Mouse (Mus musculus): ENCODE results near the gene Ubtd2. TPM values are rescaled to one million over a fixed set of nuclear protein-coding genes. Genes with fewer than 3 reads are reported as not detected.

Ubtd2 gene
- polyA plus RNA-seq, 1 experiment: 0.16 TPM

- Histone ChIP-seq H3K27me3 (ENCODE audit: control insufficient read depth) (no peaks in the 10 kb centered on the region), H3K4me1 (ENCODE audit: control insufficient read depth) (peaks cover 5% of the 10 kb centered on the region), H3K4me3 (replicated peaks) (no peak overlapping the region), H3K36me3 (ENCODE audit: control insufficient read depth) (peaks cover 2% of the 10 kb centered on the region; the same call in 1 of the 2 replicates), H3K9me3 (ENCODE audit: control insufficient read depth, low read length) (no peaks in the 10 kb centered on the region)
- no peak for TF ChIP-seq GATA1 (IDR thresholded peaks at IDR 0.05; ENCODE audit: low read length)
- no peak for TF ChIP-seq TAL1 (IDR thresholded peaks at IDR 0.05; ENCODE audit: low read length)
These were observed 69.2 kb downstream of the Ubtd2 start for GRCm38 (mm10) chr11:32524122-32524920.

- peaks cover 5% of the 10 kb centered on the region; the same call in 1 of the 2 replicates for H3K27me3 ChIP-seq (ENCODE audit: control insufficient read depth)
- H3K36me3 ChIP-seq (ENCODE audit: control insufficient read depth): no peaks in the 10 kb centered on the region; the same call in 1 of the 2 replicates
- TF ChIP-seq TAL1 (IDR thresholded peaks at IDR 0.05; ENCODE audit: low read length) (no peak), GATA1 (IDR thresholded peaks at IDR 0.05; ENCODE audit: low read length) (no peak)
- no peaks in the 10 kb centered on the region for H3K9me3 ChIP-seq (ENCODE audit: control insufficient read depth, low read length)
- no peak overlapping the region for H3K4me3 ChIP-seq (replicated peaks)
- H3K4me1 ChIP-seq (ENCODE audit: control insufficient read depth): peaks cover 21% of the 10 kb centered on the region
These were observed 71.8 kb downstream of the Ubtd2 start for GRCm38 (mm10) chr11:32527006-32527405.

GRCm38 (mm10) chr11:32530151-32530550 is 75.0 kb downstream of the Ubtd2 start:
- TF ChIP-seq GATA1 (IDR thresholded peaks at IDR 0.05; ENCODE audit: low read length) (no peak), TAL1 (IDR thresholded peaks at IDR 0.05; ENCODE audit: low read length) (no peak)
- H3K27me3 ChIP-seq (ENCODE audit: control insufficient read depth): peaks cover 9% of the 10 kb centered on the region; the same call in 1 of the 2 replicates

GRCm38 (mm10) chr11:32531871-32532764 is 76.9 kb downstream of the Ubtd2 start, which contains the start of gene Efcab9:
Gene Efcab9 (minus strand): TSS chr11:32532081.
- peaks cover 24% of the 10 kb centered on the region for H3K36me3 ChIP-seq (ENCODE audit: control insufficient read depth)
- no peaks in the 10 kb centered on the region for H3K9me3 ChIP-seq (ENCODE audit: control insufficient read depth, low read length)
- peaks cover 68% of the 10 kb centered on the region for H3K4me1 ChIP-seq (ENCODE audit: control insufficient read depth)
- TF ChIP-seq GATA1 (IDR thresholded peaks at IDR 0.05; ENCODE audit: low read length) (no peak), TAL1 (IDR thresholded peaks at IDR 0.05; ENCODE audit: low read length) (no peak)
- peaks cover 9% of the 10 kb centered on the region; the same call in 1 of the 2 replicates for H3K27me3 ChIP-seq (ENCODE audit: control insufficient read depth)
- peak within 1 kb of the TSS; percentile 92 for H3K4me3 ChIP-seq (replicated peaks)

More at GRCm38 (mm10) chr11:32530151-32530550, 75.0 kb downstream of the Ubtd2 start:
- Histone ChIP-seq H3K4me1 (ENCODE audit: control insufficient read depth) (peaks cover 48% of the 10 kb centered on the region), H3K4me3 (replicated peaks) (no peak overlapping the region), H3K36me3 (ENCODE audit: control insufficient read depth) (peaks cover 4% of the 10 kb centered on the region), H3K9me3 (ENCODE audit: control insufficient read depth, low read length) (no peaks in the 10 kb centered on the region)

GRCm38 (mm10) chr11:32532765-32533481 is 77.8 kb downstream of the Ubtd2 start, which contains the start of gene Stk10:
Gene Stk10 (plus strand): TSS chr11:32533305.
- Histone ChIP-seq H3K27me3 (ENCODE audit: control insufficient read depth) (peaks cover 9% of the 10 kb centered on the region; the same call in 1 of the 2 replicates), H3K4me3 (replicated peaks) (peak within 1 kb of the TSS; percentile 92), H3K4me1 (ENCODE audit: control insufficient read depth) (peaks cover 73% of the 10 kb centered on the region), H3K9me3 (ENCODE audit: control insufficient read depth, low read length) (no peaks in the 10 kb centered on the region), H3K36me3 (ENCODE audit: control insufficient read depth) (peaks cover 28% of the 10 kb centered on the region)
- TF ChIP-seq GATA1 (IDR thresholded peaks at IDR 0.05; ENCODE audit: low read length) (no peak), TAL1 (IDR thresholded peaks at IDR 0.05; ENCODE audit: low read length) (no peak)

GRCm38 (mm10) chr11:32533482-32534261 is 78.5 kb downstream of the Ubtd2 start:
- H3K9me3 ChIP-seq (ENCODE audit: control insufficient read depth, low read length): no peaks in the 10 kb centered on the region
- H3K4me3 ChIP-seq (replicated peaks): peak overlapping the region; percentile 92
- no peak for TF ChIP-seq GATA1 (IDR thresholded peaks at IDR 0.05; ENCODE audit: low read length)
- 0 out of 3 replicates have a peak, but pooled peaks have one; percentile 14 for TF ChIP-seq TAL1 (IDR thresholded peaks at IDR 0.05; ENCODE audit: low read length)
- peaks cover 34% of the 10 kb centered on the region for H3K36me3 ChIP-seq (ENCODE audit: control insufficient read depth)
- H3K27me3 ChIP-seq (ENCODE audit: control insufficient read depth): peaks cover 9% of the 10 kb centered on the region; the same call in 1 of the 2 replicates
- peaks cover 80% of the 10 kb centered on the region for H3K4me1 ChIP-seq (ENCODE audit: control insufficient read depth)

GRCm38 (mm10) chr11:32534453-32535075 is 79.4 kb downstream of the Ubtd2 start:
- peak overlapping the region; percentile 92 for H3K4me3 ChIP-seq (replicated peaks)
- no peaks in the 10 kb centered on the region for H3K9me3 ChIP-seq (ENCODE audit: control insufficient read depth, low read length)
- TF ChIP-seq TAL1 (IDR thresholded peaks at IDR 0.05; ENCODE audit: low read length): no peak
- no peak for TF ChIP-seq GATA1 (IDR thresholded peaks at IDR 0.05; ENCODE audit: low read length)
- peaks cover 9% of the 10 kb centered on the region; the same call in 1 of the 2 replicates for H3K27me3 ChIP-seq (ENCODE audit: control insufficient read depth)
- peaks cover 43% of the 10 kb centered on the region for H3K36me3 ChIP-seq (ENCODE audit: control insufficient read depth)
- H3K4me1 ChIP-seq (ENCODE audit: control insufficient read depth): peaks cover 89% of the 10 kb centered on the region
